Mouse (Mus musculus) thymus, postnatal 0 days (tissue): ENCODE results near the gene Themis2. TPM values are rescaled to one million over a fixed set of nuclear protein-coding genes. Genes with fewer than 3 reads are reported as not detected.
"Not testable (repeated sequence)": the region's sequence is repeated elsewhere in the genome, so short reads cannot be mapped to it uniquely, and the experiment has no call there.

Experiments used
- DNase-seq: peaks from one replicate; pipeline ENCODE4 v3.0.0-alpha.2; 2015; ENCODE audit warnings: low spot score
- polyA plus RNA-seq: library from polyadenylated mRNA; unstranded; fragments of >200 nt; fragmentation: Nextera tagmentation; extraction: Ambion mirVana; gene quantifications from 2 replicates; pipeline ENCODE4 v1.2.1, GENCODE M21; 2015

The Themis2 gene
- polyA plus RNA-seq, 1 experiment from 2014 or later: 2.7 TPM

GRCm38 (mm10) chr4:132801176-132802077, 5.2 kb upstream of the Themis2 start:
- peak; percentile 29 for DNase-seq

- no peak for DNase-seq
These were observed 3.7 kb upstream of the Themis2 start for GRCm38 (mm10) chr4:132799845-132800244.

GRCm38 (mm10) chr4:132798666-132799065, 2.5 kb upstream of the Themis2 start:
- DNase-seq: not testable (repeated sequence)

GRCm38 (mm10) chr4:132798028-132798427, 1.8 kb upstream of the Themis2 start:
- DNase-seq: no peak

- no peak for DNase-seq
These were observed 1.3 kb upstream of the Themis2 start for GRCm38 (mm10) chr4:132797461-132797860.

DNA sequence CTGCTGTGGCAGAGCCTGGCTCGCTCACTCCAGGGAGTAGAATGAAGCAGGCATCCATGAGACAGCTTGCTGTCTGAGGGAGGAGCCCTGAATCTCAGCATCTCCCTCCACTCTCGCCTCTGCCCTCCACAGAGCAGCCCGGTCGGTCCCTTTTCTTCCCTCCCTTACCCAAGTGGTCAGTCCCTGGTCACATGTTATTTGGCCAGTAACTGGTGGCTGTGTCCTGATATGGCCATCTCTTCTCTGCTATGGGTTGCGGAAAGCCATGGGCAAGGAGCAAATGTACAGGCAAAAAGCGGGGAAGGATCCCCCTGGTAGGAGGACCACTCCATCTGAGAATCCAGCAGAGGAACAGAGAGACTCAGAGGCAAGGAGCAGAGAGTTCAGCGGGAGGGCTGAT, 1.0 kb downstream of the Themis2 start:
- DNase-seq: no peak

GRCm38 (mm10) chr4:132794760-132795159, 1.4 kb downstream of the Themis2 start:
- no peak for DNase-seq

- no peak for DNase-seq
These were observed 2.2 kb downstream of the Themis2 start for GRCm38 (mm10) chr4:132794028-132794427.

- DNase-seq: not testable (repeated sequence)
These were observed 2.7 kb downstream of the Themis2 start for GRCm38 (mm10) chr4:132793322-132794004.

DNA sequence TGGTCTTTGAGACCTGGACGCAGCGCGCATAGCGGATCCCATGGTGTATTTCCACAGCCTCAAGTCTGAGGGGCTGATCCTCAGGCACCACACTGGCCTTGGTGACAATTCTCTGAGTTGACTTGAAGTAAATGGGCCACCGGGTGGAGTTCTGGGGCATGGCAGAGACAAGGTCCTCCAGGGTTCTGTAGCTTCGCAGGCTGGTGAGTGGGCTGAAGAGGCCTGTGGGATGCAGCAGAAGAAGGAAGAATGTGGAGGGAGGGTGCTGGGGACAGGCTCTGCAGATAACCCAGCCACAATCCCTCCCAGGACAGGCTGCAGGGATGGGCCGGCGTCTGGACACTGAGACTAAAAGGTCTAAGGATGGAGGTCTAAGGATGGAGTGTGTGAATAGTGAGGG, 6.5 kb downstream of the Themis2 start:
- no peak for DNase-seq

DNA sequence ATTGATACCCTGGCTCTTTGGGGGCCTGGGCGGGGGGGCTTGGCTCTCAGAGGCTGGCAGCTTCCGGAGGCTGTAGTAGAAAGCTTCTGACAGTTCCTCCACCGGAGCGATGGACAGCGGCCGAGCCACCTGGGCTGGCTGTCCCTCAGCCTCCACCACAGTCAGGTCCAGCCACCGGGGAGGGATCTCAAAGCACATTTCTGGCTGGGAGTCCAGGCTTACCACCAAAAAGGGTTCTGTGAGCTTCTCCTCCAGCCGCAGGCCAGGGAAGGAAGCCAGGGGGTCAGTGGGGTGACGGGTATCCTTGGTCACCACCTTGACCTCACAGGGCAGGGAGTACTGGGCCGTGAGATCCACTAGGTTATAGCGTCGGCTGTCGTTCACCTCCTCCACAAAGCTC, 11.0 kb downstream of the Themis2 start:
- no peak for DNase-seq

DNA sequence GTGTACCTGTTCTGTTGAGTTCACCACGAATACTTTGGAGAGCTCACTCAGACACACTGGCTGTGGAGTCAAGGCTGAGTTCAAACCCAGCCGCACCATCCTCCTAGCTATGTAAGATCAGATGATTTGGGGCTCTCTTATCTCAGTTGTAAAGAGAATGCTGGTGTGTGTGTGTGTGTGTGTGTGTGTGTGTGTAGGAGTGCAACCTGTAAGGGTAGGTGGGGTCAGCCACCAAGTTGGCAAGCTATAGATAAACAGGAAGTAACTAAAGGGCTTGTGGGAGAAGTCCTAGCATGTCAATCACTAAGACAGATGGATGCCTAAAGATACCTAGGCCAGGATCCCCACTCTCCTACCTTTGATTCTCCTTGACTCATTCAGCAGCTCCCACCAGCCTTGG, 12.5 kb downstream of the Themis2 start:
- no peak for DNase-seq

- DNase-seq: no peak
These were observed 15.9 kb downstream of the Themis2 start for GRCm38 (mm10) chr4:132780288-132780687.

DNA sequence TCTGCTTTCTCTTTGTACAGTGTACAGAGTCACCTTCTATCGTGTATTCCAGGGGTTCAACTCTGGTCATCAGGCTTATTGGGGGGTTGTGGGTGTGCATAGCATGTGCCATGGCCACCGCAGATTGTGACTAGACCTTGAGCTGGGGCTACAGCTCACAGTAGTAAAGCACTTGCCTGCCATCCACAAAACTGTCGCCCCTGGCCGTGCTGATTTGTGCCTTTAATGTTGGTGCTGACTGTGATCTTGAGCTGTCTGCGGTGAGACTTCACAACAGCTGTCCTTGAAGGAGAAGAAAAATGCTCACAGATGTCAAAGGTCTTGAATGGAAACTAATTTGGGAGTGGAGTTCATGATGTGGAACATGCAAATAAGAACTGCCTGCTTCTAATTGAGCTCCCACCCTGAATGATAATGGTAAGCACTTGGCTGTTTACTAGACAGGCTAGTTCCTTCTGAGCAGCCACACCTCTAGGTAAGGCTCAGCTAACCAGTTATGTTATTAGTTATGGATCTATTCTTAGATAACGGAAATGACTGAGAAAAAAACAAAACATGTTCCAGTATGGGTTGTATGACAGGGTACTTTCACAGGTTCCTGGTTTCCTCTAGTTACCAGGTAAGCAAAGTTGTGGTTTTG, 17.5 kb downstream of the Themis2 start:
- no peak for DNase-seq

DNA sequence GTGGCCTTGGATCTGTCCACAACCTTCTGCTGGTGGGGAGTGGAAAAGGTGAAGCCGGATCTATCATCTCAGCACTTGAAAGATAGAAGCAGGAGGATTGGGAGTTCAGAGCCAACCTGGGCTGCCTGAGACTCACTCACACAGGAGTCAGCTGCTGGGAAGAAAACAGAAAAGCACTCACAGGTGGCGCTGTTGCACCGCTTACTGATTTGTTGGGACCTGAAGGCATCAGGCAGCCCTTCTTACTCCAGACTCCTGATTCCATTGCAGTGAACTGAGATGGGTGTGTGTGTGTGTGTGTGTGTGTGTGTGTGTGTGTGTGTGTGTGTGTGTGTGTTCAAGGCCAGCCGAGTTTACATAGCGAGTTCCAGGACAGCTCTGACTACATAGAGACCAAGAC, 19.4 kb downstream of the Themis2 start:
- peak; percentile 75 for DNase-seq

- DNase-seq: no peak
These were observed 21.3 kb downstream of the Themis2 start for GRCm38 (mm10) chr4:132774905-132775304.

- DNase-seq: no peak
These were observed 24.4 kb downstream of the Themis2 start for GRCm38 (mm10) chr4:132771776-132772175.

DNA sequence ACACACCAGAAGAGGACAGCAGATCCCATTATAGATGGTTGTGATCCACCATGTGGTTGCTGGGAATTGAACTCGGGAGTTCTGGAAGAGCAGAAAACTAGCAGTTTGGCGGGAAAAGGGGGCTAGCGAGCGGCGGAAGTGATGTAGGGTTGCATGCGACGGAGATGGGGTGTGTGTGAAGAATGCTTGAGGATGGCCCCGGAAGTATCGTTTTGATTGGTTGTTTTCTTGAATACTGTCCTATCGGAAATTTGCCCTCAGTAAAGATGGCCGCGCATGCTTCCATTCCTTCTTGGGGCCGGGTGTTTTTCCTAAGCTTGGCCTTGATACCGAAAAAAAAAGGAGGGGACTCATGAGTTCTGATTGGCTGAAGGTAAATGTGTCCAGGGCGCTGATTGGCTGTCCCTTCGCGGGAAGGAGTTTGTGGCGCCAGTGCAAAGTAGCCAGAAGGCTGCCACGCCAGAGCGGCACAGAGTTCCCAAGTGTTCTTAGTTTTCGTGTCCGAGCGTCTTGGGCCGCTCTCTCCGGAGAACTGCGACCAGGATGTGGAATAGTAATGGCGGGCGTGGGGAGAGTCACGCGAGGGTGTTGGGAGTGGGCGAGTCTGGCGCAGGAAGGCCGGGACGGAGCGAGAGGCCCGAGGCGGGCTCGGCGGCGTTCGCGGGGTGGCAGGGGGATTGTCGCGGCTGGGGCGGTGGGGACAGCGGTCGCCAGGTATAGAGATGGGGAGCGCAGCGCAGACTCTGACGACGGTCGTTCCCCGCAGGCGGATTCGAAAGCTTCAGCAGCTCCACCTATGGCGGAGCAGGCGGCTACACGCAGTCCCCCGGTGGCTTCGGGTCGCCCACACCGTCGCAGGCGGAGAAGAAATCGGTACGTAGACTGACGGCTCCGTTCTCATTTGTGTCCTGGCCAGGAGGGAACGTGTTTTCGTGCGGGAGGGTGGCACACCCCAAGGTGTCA, 28.0 kb downstream of the Themis2 start, which contains the start of gene Rpa2:
Rpa2 (plus strand) TSS at position 419 of the 963 bp plus-strand sequence.
- DNase-seq: peak; percentile 100

DNA sequence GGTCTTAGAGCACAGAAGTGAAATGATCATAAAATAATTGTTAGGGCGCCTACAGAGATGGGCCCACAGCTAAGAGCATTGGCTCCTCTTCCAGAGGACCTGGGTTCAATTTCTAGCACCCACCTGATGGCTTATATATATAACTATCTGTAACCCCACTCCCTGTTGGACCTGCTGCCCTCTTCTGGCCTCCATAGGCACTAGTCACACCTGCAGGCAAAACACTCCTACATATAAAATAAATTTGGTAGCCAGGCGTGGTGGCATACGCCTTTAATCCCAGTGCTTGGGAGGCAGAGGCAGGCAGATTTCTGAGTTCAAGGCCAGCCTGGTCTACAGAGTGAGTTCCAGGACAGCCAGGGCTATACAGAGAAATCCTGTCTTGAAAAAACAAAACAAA, 33.1 kb downstream of the Themis2 start:
- DNase-seq: not testable (repeated sequence)

GRCm38 (mm10) chr4:132762602-132763001, 33.6 kb downstream of the Themis2 start:
- DNase-seq: no peak

DNA sequence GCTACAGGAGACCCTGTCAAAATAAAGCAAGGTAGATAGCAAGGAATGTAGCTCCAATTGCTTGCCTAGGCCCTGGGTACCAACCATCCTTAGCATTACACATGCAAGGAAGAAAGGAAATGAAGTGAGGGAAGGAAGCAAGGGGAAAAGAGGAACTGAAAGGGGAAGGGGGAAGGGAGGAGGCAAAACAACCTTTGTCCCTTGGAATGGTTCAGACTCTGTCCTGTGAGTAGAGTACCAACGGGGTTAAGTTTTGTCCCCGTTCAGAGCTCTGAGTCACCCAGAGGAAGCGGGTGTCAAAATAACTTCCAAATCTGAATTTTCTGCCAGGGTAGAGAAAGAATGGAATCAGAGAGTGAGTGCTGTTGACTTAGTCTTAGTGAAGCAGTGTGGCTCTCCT, 35.9 kb downstream of the Themis2 start:
- no peak for DNase-seq
